ENCODE assay signal across 18 mouse cellular contexts in the genomic region with DNA sequence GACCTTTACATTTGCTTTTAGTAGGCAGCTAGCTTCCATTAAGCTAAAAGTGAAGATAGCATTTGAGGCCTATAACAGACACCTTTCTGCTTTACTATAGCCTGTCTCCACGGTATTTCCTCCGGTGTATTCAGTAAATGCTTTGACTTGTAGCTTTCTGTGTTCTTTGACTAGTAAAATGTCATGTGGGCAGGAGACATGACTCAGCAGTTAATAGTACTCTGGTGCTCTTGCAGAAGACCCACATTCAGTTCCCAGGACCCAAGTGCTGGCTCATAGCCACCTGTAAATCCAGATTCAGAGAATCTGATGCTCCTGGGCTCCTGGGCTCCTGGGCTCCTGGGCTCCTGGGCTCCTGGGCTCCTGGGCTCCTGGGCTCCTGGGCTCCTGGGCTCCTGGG.
DNase-seq lines count a peak whose midpoint lies in the region; ATAC-seq and TF ChIP-seq lines count a peak whose summit lies in the region.
"Had no signal": no experiment of that assay in that cellular context is flagged by ENCODE, and none has a peak within 500 bp of the region (broad histone marks: within the 10 kb centered on the region; RNA-seq: fewer than 3 reads in every experiment).

No protein-coding gene starts in this region.

- no peak for TF ChIP-seq CTCF in liver, embryonic 14.5 days (IDR thresholded peaks at IDR 0.05; ENCODE audit: low read depth)
- no peak for TF ChIP-seq CTCF in liver, postnatal 0 days (IDR thresholded peaks at IDR 0.05; ENCODE audit: low read depth)
- no peak for TF ChIP-seq CTCF in gastrocnemius, adult 2 months (IDR thresholded peaks at IDR 0.05)

- H3K36me3 ChIP-seq in liver, embryonic 14.5 days (replicated peaks; ENCODE audit: control insufficient read depth, insufficient read depth, low read depth): no peaks in the 10 kb centered on the region
- no peaks in the 10 kb centered on the region for H3K36me3 ChIP-seq in liver, postnatal 0 days (replicated peaks; ENCODE audit: insufficient read depth, low read length)
- H3K36me3 ChIP-seq: forebrain, embryonic 10.5 days; hindbrain, embryonic 12.5 days; lung, embryonic 15.5 days had no signal

- peak; percentile 31 to 48 (median 45) for DNase-seq in liver, embryonic 14.5 days (ENCODE audit: low read depth in 3 of 3, low spot score in 3 of 3)
- no peak for DNase-seq in liver, postnatal 0 days
- DNase-seq in MN1 (ENCODE audit: low spot score) (peak; percentile 44), adipocyte (ENCODE audit: low spot score) (no peak)
- peak; percentile 42 for DNase-seq in c-Kit-positive CD71-positive TER-119-positive erythroid progenitor cells, embryonic 14.5 days (ENCODE audit: low spot score)
- no peak for DNase-seq in gastrocnemius, adult 2 months
- no peak for DNase-seq in gastrocnemius, adult 8-10 months (ENCODE audit: low spot score in 2 of 2)
- DNase-seq: cerebellum, postnatal 36 days; gastrocnemius, postnatal 14 days; heart, postnatal 10 days; thymus, postnatal 4 days had no signal

- peaks cover 8 to 12% of the 10 kb centered on the region in 2 experiments for H3K4me1 ChIP-seq in liver, embryonic 14.5 days (replicated peaks; ENCODE audit: control insufficient read depth in 2 of 2, insufficient read depth in 2 of 2, low read length in 1 of 2)
- peaks cover 7% of the 10 kb centered on the region for H3K4me1 ChIP-seq in liver, postnatal 0 days (ENCODE audit: insufficient read depth)
- H3K4me1 ChIP-seq: hindbrain, embryonic 12.5 days had no signal

- peak; percentile 37; the same call in 1 of the 2 replicates for ATAC-seq in liver, embryonic 14.5 days (ENCODE audit: insufficient read depth)
- ATAC-seq in liver, postnatal 0 days: no peak
- ATAC-seq in megakaryocyte-erythroid progenitor cell, adult 5-6 weeks (replicated peaks; ENCODE audit: low FRiP score, low TSS enrichment, poor library complexity, severe bottlenecking): 0 out of 2 replicates have a peak, but pooled peaks have one; percentile 38
- ATAC-seq: CD4-positive, CD25-positive, alpha-beta regulatory T cell, adult 4 months; inflammation-experienced regulatory T-cells, adult 6 months had no signal

- WGBS in liver, embryonic 14.5 days (ENCODE audit: insufficient replicate concordance): 37% methylated on average over 2 of the region's 2 CpGs
- 36% methylated on average over 2 of the region's 2 CpGs for WGBS in liver, postnatal 0 days (ENCODE audit: insufficient replicate concordance)

- H3K9me3 ChIP-seq in liver, embryonic 14.5 days (ENCODE audit: control insufficient read depth, low read length): no peaks in the 10 kb centered on the region
- no peaks in the 10 kb centered on the region for H3K9me3 ChIP-seq in liver, postnatal 0 days (ENCODE audit: low read length)
- H3K9me3 ChIP-seq: forebrain, embryonic 10.5 days; hindbrain, embryonic 12.5 days; lung, embryonic 15.5 days; megakaryocyte, embryonic 14.5 days had no signal

- intact Hi-C loops in gastrocnemius, adult 2 months (cut with DNase I): no loop called here

- no peak overlapping the region for H3K9ac ChIP-seq in liver, embryonic 14.5 days (replicated peaks)
- no peak overlapping the region for H3K9ac ChIP-seq in liver, postnatal 0 days (replicated peaks)
- H3K9ac ChIP-seq: hindbrain, embryonic 12.5 days; lung, embryonic 15.5 days had no signal

- H3K4me3 ChIP-seq in liver, embryonic 14.5 days (ENCODE audit: insufficient read depth in 1 of 2, low read depth in 2 of 2, low read length in 2 of 2): no peak overlapping the region
- H3K4me3 ChIP-seq in liver, postnatal 0 days (ENCODE audit: low read depth, low read length): no peak overlapping the region
- H3K4me3 ChIP-seq in gastrocnemius, adult 2 months: no peak overlapping the region
- H3K4me3 ChIP-seq: forebrain, embryonic 10.5 days; hindbrain, embryonic 12.5 days; lung, embryonic 15.5 days had no signal

- no peak overlapping the region for H3K27ac ChIP-seq in liver, embryonic 14.5 days
- H3K27ac ChIP-seq in liver, postnatal 0 days (ENCODE audit: low read depth): no peak overlapping the region
- H3K27ac ChIP-seq in gastrocnemius, adult 2 months: no peak overlapping the region
- H3K27ac ChIP-seq: forebrain, embryonic 10.5 days; hindbrain, embryonic 12.5 days; lung, embryonic 15.5 days had no signal

- TF ChIP-seq EP300 in liver, embryonic 14.5 days (IDR thresholded peaks at IDR 0.05; ENCODE audit: low read depth): no peak
- TF ChIP-seq EP300 in liver, postnatal 0 days (IDR thresholded peaks at IDR 0.05; ENCODE audit: low read depth): no peak

- H3K4me2 ChIP-seq in liver, embryonic 14.5 days (ENCODE audit: low read depth): no peak overlapping the region
- H3K4me2 ChIP-seq in liver, postnatal 0 days (ENCODE audit: low read depth, low read length): no peak overlapping the region
- H3K4me2 ChIP-seq: hindbrain, embryonic 12.5 days; lung, embryonic 15.5 days had no signal

- H3K27me3 ChIP-seq in liver, embryonic 14.5 days (ENCODE audit: control insufficient read depth, insufficient read depth, low read length): no peaks in the 10 kb centered on the region
- no peaks in the 10 kb centered on the region for H3K27me3 ChIP-seq in liver, postnatal 0 days (ENCODE audit: insufficient read depth, low read length)
- H3K27me3 ChIP-seq: hindbrain, embryonic 12.5 days; lung, embryonic 15.5 days; megakaryocyte, embryonic 14.5 days had no signal

Comparison
In these comparisons a context has a peak if more than half of its experiments do, and no peak if none do; other contexts are left out.
1. DNase-seq: peak in liver, embryonic 14.5 days (3 of 3), MN1 (single experiment) and c-Kit-positive CD71-positive TER-119-positive erythroid progenitor cells, embryonic 14.5 days (single experiment); none in liver, postnatal 0 days (single experiment), gastrocnemius, adult 2 months (single experiment), gastrocnemius, adult 8-10 months (0 of 2) and adipocyte (single experiment).